Mouse (Mus musculus): ENCODE measurements around the gene Dexi. TPM values are rescaled to one million over a fixed set of nuclear protein-coding genes. Genes with fewer than 3 reads are reported as not detected.

The Dexi gene
- polyA plus RNA-seq (2015; fragmentation: Illumina TruSeq; extraction: RNeasy Lipid Tissue Mini Kit (QIAGEN cat#74804); ENCODE audit: insufficient read depth, low replicate concordance) = 16.5 TPM

GRCm38 (mm10) chr16:10542698-10543365, at the start of gene Dexi:
Gene Dexi, minus strand, starts transcription at chr16:10543054.

GRCm38 (mm10) chr16:10544995-10545622, 2.3 kb upstream of the Dexi start, which contains the start of gene Clec16a:
Gene Clec16a, plus strand, starts transcription at chr16:10545339.

GRCm38 (mm10) chr16:10479857-10480256, 63.0 kb downstream of the Dexi start, which contains the start of gene Ciita:
Gene Ciita, plus strand, starts transcription at chr16:10480059.

Other genes with a start within 250 kb of the Dexi start
- 17.8 TPM for gene Emp2, start 229.1 kb downstream of the Dexi start, polyA plus RNA-seq (2015; fragmentation: Illumina TruSeq; extraction: RNeasy Lipid Tissue Mini Kit (QIAGEN cat#74804); ENCODE audit: insufficient read depth, low replicate concordance)
- not detected for gene Tekt5, start 147.6 kb downstream of the Dexi start, polyA plus RNA-seq (2015; fragmentation: Illumina TruSeq; extraction: RNeasy Lipid Tissue Mini Kit (QIAGEN cat#74804); ENCODE audit: insufficient read depth, low replicate concordance)
- gene Nubp1, start 131.1 kb downstream of the Dexi start, polyA plus RNA-seq (2015; fragmentation: Illumina TruSeq; extraction: RNeasy Lipid Tissue Mini Kit (QIAGEN cat#74804); ENCODE audit: insufficient read depth, low replicate concordance) = 37.3 TPM
- gene Tvp23a, start 95.7 kb downstream of the Dexi start, polyA plus RNA-seq (2015; fragmentation: Illumina TruSeq; extraction: RNeasy Lipid Tissue Mini Kit (QIAGEN cat#74804); ENCODE audit: insufficient read depth, low replicate concordance) = 0.52 TPM
- 81.6 TPM for gene Ciita, start 63.0 kb downstream of the Dexi start, polyA plus RNA-seq (2015; fragmentation: Illumina TruSeq; extraction: RNeasy Lipid Tissue Mini Kit (QIAGEN cat#74804); ENCODE audit: insufficient read depth, low replicate concordance)
- 12.4 TPM for gene Clec16a, start 2.3 kb upstream of the Dexi start, polyA plus RNA-seq (2015; fragmentation: Illumina TruSeq; extraction: RNeasy Lipid Tissue Mini Kit (QIAGEN cat#74804); ENCODE audit: insufficient read depth, low replicate concordance)
- 0.91 TPM for gene Socs1, start 242.5 kb upstream of the Dexi start, polyA plus RNA-seq (2015; fragmentation: Illumina TruSeq; extraction: RNeasy Lipid Tissue Mini Kit (QIAGEN cat#74804); ENCODE audit: insufficient read depth, low replicate concordance)
- not detected for gene Tnp2, start 245.6 kb upstream of the Dexi start, polyA plus RNA-seq (2015; fragmentation: Illumina TruSeq; extraction: RNeasy Lipid Tissue Mini Kit (QIAGEN cat#74804); ENCODE audit: insufficient read depth, low replicate concordance)
- not detected for gene Prm3, start 247.9 kb upstream of the Dexi start, polyA plus RNA-seq (2015; fragmentation: Illumina TruSeq; extraction: RNeasy Lipid Tissue Mini Kit (QIAGEN cat#74804); ENCODE audit: insufficient read depth, low replicate concordance)

Measured in spleen, adult 10 weeks (tissue).